ENCODE assay signal across 13 mouse cellular contexts in the genomic region with DNA sequence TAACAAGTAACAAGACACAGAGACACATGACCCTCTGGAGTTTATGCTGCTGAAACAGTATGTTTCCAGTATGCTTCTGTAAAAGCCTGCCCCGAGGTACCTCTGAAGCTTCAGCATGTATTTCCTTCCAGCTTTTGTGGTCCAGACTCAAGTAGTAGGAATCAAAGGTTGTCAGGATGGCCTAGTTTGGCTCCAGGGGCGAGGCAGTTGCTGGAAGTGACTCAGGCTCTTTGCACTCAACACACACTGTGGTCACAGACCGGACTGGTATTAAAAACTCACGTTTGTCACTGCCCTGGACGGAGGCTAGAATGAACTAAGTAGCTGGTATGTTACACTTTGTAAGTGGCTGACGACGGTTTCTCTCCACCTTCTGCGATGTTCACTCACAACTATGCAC.
"Had no signal": no experiment of that assay in that cellular context is flagged by ENCODE, and none has a peak within 500 bp of the region (broad histone marks: within the 10 kb centered on the region; RNA-seq: fewer than 3 reads in every experiment).

No protein-coding gene starts in this region.

- H3K4me1 ChIP-seq: kidney, embryonic 15.5 days; limb, embryonic 12.5 days; midbrain, embryonic 12.5 days; stomach, embryonic 15.5 days had no signal

- H3K27me3 ChIP-seq: kidney, embryonic 15.5 days; midbrain, embryonic 12.5 days; stomach, embryonic 15.5 days had no signal

- DNase-seq: kidney, adult 2 months; kidney, postnatal 14 days; liver; lung, adult 18-20 months; right cerebral cortex, postnatal 14 days; thymus, postnatal 36 days had no signal

- H3K27ac ChIP-seq: kidney, embryonic 15.5 days; limb, embryonic 12.5 days; liver, embryonic 14.5 days; midbrain, embryonic 12.5 days; stomach, embryonic 15.5 days had no signal

- H3K4me2 ChIP-seq: kidney, embryonic 15.5 days; limb, embryonic 12.5 days; midbrain, embryonic 12.5 days; stomach, embryonic 15.5 days had no signal

- H3K9ac ChIP-seq: kidney, embryonic 15.5 days; limb, embryonic 12.5 days; liver, embryonic 14.5 days; midbrain, embryonic 12.5 days; stomach, embryonic 15.5 days had no signal

- H3K36me3 ChIP-seq: kidney, embryonic 15.5 days; limb, embryonic 12.5 days; midbrain, embryonic 12.5 days; stomach, embryonic 15.5 days had no signal

- ATAC-seq: midbrain, embryonic 16.5 days had no signal

- H3K9me3 ChIP-seq: kidney, embryonic 15.5 days; limb, embryonic 12.5 days; megakaryocyte, embryonic 14.5 days; midbrain, embryonic 12.5 days; stomach, embryonic 15.5 days had no signal

- H3K4me3 ChIP-seq: kidney, embryonic 15.5 days; limb, embryonic 12.5 days; midbrain, embryonic 12.5 days; stomach, embryonic 15.5 days had no signal
